Mouse (Mus musculus): Measurements from ENCODE around the gene Nek9. TPM values are rescaled to one million over a fixed set of nuclear protein-coding genes. Genes with fewer than 3 reads are reported as not detected.

The Nek9 gene
- polyA plus RNA-seq, 1 experiment = 52.4 TPM

GRCm38 (mm10) chr12:85292906-85293305 lies 46.3 kb downstream of the Nek9 start:
- Histone ChIP-seq H3K27ac (ENCODE audit: insufficient read depth, low read depth, low read length) (no peak overlapping the region), H3K4me3 (ENCODE audit: insufficient read depth, low read length) (no peak overlapping the region), H3K4me1 (ENCODE audit: control insufficient read depth, insufficient read depth, low read length) (no peaks in the 10 kb centered on the region)
- TF ChIP-seq CTCF (IDR thresholded peaks at IDR 0.05; ENCODE audit: low read depth, low read length) (no peak), POLR2A (IDR thresholded peaks at IDR 0.05; ENCODE audit: borderline replicate concordance, low read depth, low read length) (no peak)

- no peaks in the 10 kb centered on the region for H3K4me1 ChIP-seq (ENCODE audit: control insufficient read depth, insufficient read depth, low read length)
- H3K4me3 ChIP-seq (ENCODE audit: insufficient read depth, low read length) = no peak overlapping the region
- TF ChIP-seq CTCF (IDR thresholded peaks at IDR 0.05; ENCODE audit: low read depth, low read length) = no peak
- no peak for TF ChIP-seq POLR2A (IDR thresholded peaks at IDR 0.05; ENCODE audit: borderline replicate concordance, low read depth, low read length)
- H3K27ac ChIP-seq (ENCODE audit: insufficient read depth, low read depth, low read length) = no peak overlapping the region
These were observed 46.9 kb downstream of the Nek9 start for GRCm38 (mm10) chr12:85292288-85292687.

- Histone ChIP-seq H3K4me3 (ENCODE audit: insufficient read depth, low read length) (no peak overlapping the region), H3K27ac (ENCODE audit: insufficient read depth, low read depth, low read length) (no peak overlapping the region), H3K4me1 (ENCODE audit: control insufficient read depth, insufficient read depth, low read length) (no peaks in the 10 kb centered on the region)
- TF ChIP-seq POLR2A (IDR thresholded peaks at IDR 0.05; ENCODE audit: borderline replicate concordance, low read depth, low read length) = no peak
- no peak for TF ChIP-seq CTCF (IDR thresholded peaks at IDR 0.05; ENCODE audit: low read depth, low read length)
These were observed 47.6 kb downstream of the Nek9 start for GRCm38 (mm10) chr12:85291541-85291940.

- Histone ChIP-seq H3K4me3 (ENCODE audit: insufficient read depth, low read length) (no peak overlapping the region), H3K27ac (ENCODE audit: insufficient read depth, low read depth, low read length) (no peak overlapping the region), H3K4me1 (ENCODE audit: control insufficient read depth, insufficient read depth, low read length) (no peaks in the 10 kb centered on the region)
- TF ChIP-seq POLR2A (IDR thresholded peaks at IDR 0.05; ENCODE audit: borderline replicate concordance, low read depth, low read length) (no peak), CTCF (IDR thresholded peaks at IDR 0.05; ENCODE audit: low read depth, low read length) (no peak)
These were observed 48.5 kb downstream of the Nek9 start for GRCm38 (mm10) chr12:85290633-85291032.

- Histone ChIP-seq H3K27ac (ENCODE audit: insufficient read depth, low read depth, low read length) (no peak overlapping the region), H3K4me3 (ENCODE audit: insufficient read depth, low read length) (no peak overlapping the region), H3K4me1 (ENCODE audit: control insufficient read depth, insufficient read depth, low read length) (peaks cover 5% of the 10 kb centered on the region)
- no peak for TF ChIP-seq POLR2A (IDR thresholded peaks at IDR 0.05; ENCODE audit: borderline replicate concordance, low read depth, low read length)
- TF ChIP-seq CTCF (IDR thresholded peaks at IDR 0.05; ENCODE audit: low read depth, low read length) = no peak
These were observed 49.8 kb downstream of the Nek9 start for GRCm38 (mm10) chr12:85289157-85290000.

- H3K4me1 ChIP-seq (ENCODE audit: control insufficient read depth, insufficient read depth, low read length) = peaks cover 6% of the 10 kb centered on the region
- no peak within 1 kb of the TSS for H3K27ac ChIP-seq (ENCODE audit: insufficient read depth, low read depth, low read length)
- H3K4me3 ChIP-seq (ENCODE audit: insufficient read depth, low read length) = peak within 1 kb of the TSS; percentile 65
- TF ChIP-seq CTCF (IDR thresholded peaks at IDR 0.05; ENCODE audit: low read depth, low read length) = no peak
- TF ChIP-seq POLR2A (IDR thresholded peaks at IDR 0.05; ENCODE audit: borderline replicate concordance, low read depth, low read length) = no peak
These were observed 50.5 kb downstream of the Nek9 start, which contains the start of gene Zc2hc1c for GRCm38 (mm10) chr12:85288486-85289156. TSS of gene Zc2hc1c (plus strand) at chr12:85288591.

- H3K27ac ChIP-seq (ENCODE audit: insufficient read depth, low read depth, low read length) = no peak within 1 kb of the TSS
- H3K4me3 ChIP-seq (ENCODE audit: insufficient read depth, low read length) = peak within 1 kb of the TSS; percentile 65
- TF ChIP-seq POLR2A (IDR thresholded peaks at IDR 0.05; ENCODE audit: borderline replicate concordance, low read depth, low read length) = no peak
- H3K4me1 ChIP-seq (ENCODE audit: control insufficient read depth, insufficient read depth, low read length) = peaks cover 6% of the 10 kb centered on the region
These were observed 51.2 kb downstream of the Nek9 start, which contains the start of gene Acyp1 for GRCm38 (mm10) chr12:85287809-85288485. TSS of gene Acyp1 (minus strand) at chr12:85288438.

- H3K27ac ChIP-seq (ENCODE audit: insufficient read depth, low read depth, low read length) = no peak overlapping the region
- TF ChIP-seq POLR2A (IDR thresholded peaks at IDR 0.05; ENCODE audit: borderline replicate concordance, low read depth, low read length) (no peak), CTCF (IDR thresholded peaks at IDR 0.05; ENCODE audit: low read depth, low read length) (no peak)
- no peak overlapping the region for H3K4me3 ChIP-seq (ENCODE audit: insufficient read depth, low read length)
- peaks cover 6% of the 10 kb centered on the region for H3K4me1 ChIP-seq (ENCODE audit: control insufficient read depth, insufficient read depth, low read length)
These were observed 52.2 kb downstream of the Nek9 start for GRCm38 (mm10) chr12:85286941-85287340.

- no peak for TF ChIP-seq CTCF (IDR thresholded peaks at IDR 0.05; ENCODE audit: low read depth, low read length)
- TF ChIP-seq POLR2A (IDR thresholded peaks at IDR 0.05; ENCODE audit: borderline replicate concordance, low read depth, low read length) = no peak
- no peak overlapping the region for H3K4me3 ChIP-seq (ENCODE audit: insufficient read depth, low read length)
- peaks cover 6% of the 10 kb centered on the region for H3K4me1 ChIP-seq (ENCODE audit: control insufficient read depth, insufficient read depth, low read length)
- H3K27ac ChIP-seq (ENCODE audit: insufficient read depth, low read depth, low read length) = no peak overlapping the region
These were observed 54.2 kb downstream of the Nek9 start for GRCm38 (mm10) chr12:85284996-85285395.

All from bone marrow macrophage, adult 2 months (primary cell).